Mouse (Mus musculus): ENCODE results near the gene Hs3st2.

The Hs3st2 gene

GRCm38 (mm10) chr7:121458075-121458474 lies 66.4 kb downstream of the Hs3st2 start:
- DNase-seq (ENCODE audit: low spot score in 2 of 2) = no peak

- DNase-seq (ENCODE audit: low spot score in 2 of 2) = no peak
Observed at GRCm38 (mm10) chr7:121460626-121461025, 69.0 kb downstream of the Hs3st2 start.

- DNase-seq (ENCODE audit: low spot score in 2 of 2) = no peak
Observed at GRCm38 (mm10) chr7:121464441-121464840, 72.8 kb downstream of the Hs3st2 start.

GRCm38 (mm10) chr7:121465111-121465510 lies 73.5 kb downstream of the Hs3st2 start:
- DNase-seq (ENCODE audit: low spot score in 2 of 2) = no peak

- no peak for DNase-seq (ENCODE audit: low spot score in 2 of 2)
Observed at GRCm38 (mm10) chr7:121466331-121466730, 74.7 kb downstream of the Hs3st2 start.

GRCm38 (mm10) chr7:121469435-121469834 lies 77.8 kb downstream of the Hs3st2 start:
- no peak for DNase-seq (ENCODE audit: low spot score in 2 of 2)

GRCm38 (mm10) chr7:121478302-121478701 lies 86.6 kb downstream of the Hs3st2 start:
- no peak for DNase-seq (ENCODE audit: low spot score in 2 of 2)

- DNase-seq (ENCODE audit: low spot score in 2 of 2) = no peak
Observed at GRCm38 (mm10) chr7:121480106-121480505, 88.4 kb downstream of the Hs3st2 start.

GRCm38 (mm10) chr7:121484590-121484989 lies 92.9 kb downstream of the Hs3st2 start:
- DNase-seq (ENCODE audit: low spot score in 2 of 2) = no peak

- DNase-seq (ENCODE audit: low spot score in 2 of 2) = peak; percentile 23 to 50
Observed at GRCm38 (mm10) chr7:121485266-121485665, 93.6 kb downstream of the Hs3st2 start.

- DNase-seq (ENCODE audit: low spot score in 2 of 2) = peak in 1 of 2 experiments; percentile 19
Observed at GRCm38 (mm10) chr7:121487291-121487690, 95.6 kb downstream of the Hs3st2 start.

GRCm38 (mm10) chr7:121489401-121489800 lies 97.7 kb downstream of the Hs3st2 start:
- DNase-seq (ENCODE audit: low spot score in 2 of 2) = no peak

GRCm38 (mm10) chr7:121491455-121492005 lies 99.9 kb downstream of the Hs3st2 start:
- no peak for DNase-seq (ENCODE audit: low spot score in 2 of 2)

- DNase-seq (ENCODE audit: low spot score in 2 of 2) = no peak
Observed at GRCm38 (mm10) chr7:121500516-121500915, 108.9 kb downstream of the Hs3st2 start.

GRCm38 (mm10) chr7:121501666-121502065 lies 110.0 kb downstream of the Hs3st2 start:
- DNase-seq (ENCODE audit: low spot score in 2 of 2) = peak; percentile 31 to 61

- DNase-seq (ENCODE audit: low spot score in 2 of 2) = no peak
Observed at GRCm38 (mm10) chr7:121516727-121517126, 125.1 kb downstream of the Hs3st2 start.

GRCm38 (mm10) chr7:121517165-121517591 lies 125.5 kb downstream of the Hs3st2 start:
- DNase-seq (ENCODE audit: low spot score in 2 of 2) = no peak

- no peak for DNase-seq (ENCODE audit: low spot score in 2 of 2)
Observed at GRCm38 (mm10) chr7:121522125-121522524, 130.5 kb downstream of the Hs3st2 start.

GRCm38 (mm10) chr7:121529023-121529422 lies 137.4 kb downstream of the Hs3st2 start:
- no peak for DNase-seq (ENCODE audit: low spot score in 2 of 2)

GRCm38 (mm10) chr7:121533639-121534038 lies 142.0 kb downstream of the Hs3st2 start:
- no peak for DNase-seq (ENCODE audit: low spot score in 2 of 2)

- DNase-seq (ENCODE audit: low spot score in 2 of 2) = no peak
Observed at GRCm38 (mm10) chr7:121534386-121534785, 142.7 kb downstream of the Hs3st2 start.

- no peak for DNase-seq (ENCODE audit: low spot score in 2 of 2)
Observed at GRCm38 (mm10) chr7:121535987-121536386, 144.3 kb downstream of the Hs3st2 start.

- peak; percentile 47 to 61 for DNase-seq (ENCODE audit: low spot score in 2 of 2)
Observed at GRCm38 (mm10) chr7:121539405-121540275, 148.0 kb downstream of the Hs3st2 start.
